Mouse (Mus musculus) gastrocnemius, adult 2 months (tissue): ENCODE measurements around the gene Myo1b. TPM values are rescaled to one million over a fixed set of nuclear protein-coding genes. Genes with fewer than 3 reads are reported as not detected.

ENCODE experiments used
- DNase-seq: peaks from one replicate; pipeline ENCODE4 v3.0.0; 2022
- H3K27ac ChIP-seq: fragments of 200-600 bp; 2 replicates; pipeline ENCODE4 v1.8.1; 2022; ENCODE audit warnings: mild to moderate bottlenecking
- H3K4me3 ChIP-seq: fragments of 200-600 bp; 2 replicates; pipeline ENCODE4 v1.8.1; 2022; ENCODE audit warnings: mild to moderate bottlenecking, moderate library complexity
- CTCF ChIP-seq: fragments of 200-600 bp; IDR thresholded peaks from 2 replicates; pipeline ENCODE4 v1.8.1; 2022; ENCODE audit warnings: antibody characterized with exemption, mild to moderate bottlenecking, moderate library complexity
- intact Hi-C: fragments of 180-260 bp; cut with DNase I; formaldehyde crosslinking; loops from one replicate; pipeline ENCODE4 v1.15.1; 2025
- total RNA-seq, 2 experiments: library from RNA; stranded (reverse); gene quantifications; 2 replicates each; pipeline ENCODE4 v1.2.3; 2021

Gene Myo1b
- total RNA-seq, 2 experiments from 2014 or later = 8.8 to 13.1 TPM

GRCm38 (mm10) chr1:51860837-51861236 lies 55.0 kb downstream of the Myo1b start:
- DNase-seq = no peak
- H3K4me3 ChIP-seq = no peak overlapping the region
- no peak overlapping the region for H3K27ac ChIP-seq
- intact Hi-C loops = no loop called here
- no peak for TF ChIP-seq CTCF

GRCm38 (mm10) chr1:51856946-51857345 lies 58.9 kb downstream of the Myo1b start:
- DNase-seq = no peak
- Histone ChIP-seq H3K4me3 (no peak overlapping the region), H3K27ac (no peak overlapping the region)
- intact Hi-C loops = no loop called here
- TF ChIP-seq CTCF = no peak

- TF ChIP-seq CTCF = no peak
- H3K4me3 ChIP-seq = no peak overlapping the region
- intact Hi-C loops = no loop called here
- no peak for DNase-seq
- H3K27ac ChIP-seq = no peak overlapping the region
These were observed 59.5 kb downstream of the Myo1b start for GRCm38 (mm10) chr1:51856245-51856915.

GRCm38 (mm10) chr1:51855541-51856244 lies 60.2 kb downstream of the Myo1b start:
- TF ChIP-seq CTCF = no peak
- intact Hi-C loops = no loop called here
- Histone ChIP-seq H3K27ac (peak overlapping the region; percentile 9; the same call in 1 of the 2 replicates), H3K4me3 (no peak overlapping the region)
- no peak for DNase-seq

- TF ChIP-seq CTCF = no peak
- Histone ChIP-seq H3K27ac (no peak overlapping the region), H3K4me3 (no peak overlapping the region)
- no peak for DNase-seq
- intact Hi-C loops = no loop called here
These were observed 63.6 kb downstream of the Myo1b start for GRCm38 (mm10) chr1:51852314-51852713.

- intact Hi-C loops = no loop called here
- TF ChIP-seq CTCF = no peak
- no peak overlapping the region for H3K27ac ChIP-seq
- no peak overlapping the region for H3K4me3 ChIP-seq
- no peak for DNase-seq
These were observed 66.2 kb downstream of the Myo1b start for GRCm38 (mm10) chr1:51849570-51850211.

GRCm38 (mm10) chr1:51845264-51846036 lies 70.4 kb downstream of the Myo1b start:
- intact Hi-C loops = no loop called here
- Histone ChIP-seq H3K27ac (no peak overlapping the region), H3K4me3 (no peak overlapping the region)
- no peak for TF ChIP-seq CTCF
- no peak for DNase-seq

- intact Hi-C loops = no loop called here
- peak overlapping the region; percentile 71 for H3K27ac ChIP-seq
- no peak for DNase-seq
- peak; percentile 30 for TF ChIP-seq CTCF
- H3K4me3 ChIP-seq = peak overlapping the region; percentile 45
These were observed 77.8 kb downstream of the Myo1b start for GRCm38 (mm10) chr1:51837845-51838623.

GRCm38 (mm10) chr1:51837311-51837710 lies 78.6 kb downstream of the Myo1b start:
- DNase-seq = no peak
- no peak for TF ChIP-seq CTCF
- intact Hi-C loops = no loop called here
- Histone ChIP-seq H3K4me3 (no peak overlapping the region; the same call in 1 of the 2 replicates), H3K27ac (peak overlapping the region; percentile 71)

- intact Hi-C loops = no loop called here
These were observed 80.1 kb downstream of the Myo1b start for GRCm38 (mm10) chr1:51835795-51836194.

GRCm38 (mm10) chr1:51834072-51834471 lies 81.8 kb downstream of the Myo1b start:
- TF ChIP-seq CTCF = no peak

More at GRCm38 (mm10) chr1:51835795-51836194, 80.1 kb downstream of the Myo1b start:
- no peak for DNase-seq
- Histone ChIP-seq H3K4me3 (no peak overlapping the region), H3K27ac (no peak overlapping the region)
- TF ChIP-seq CTCF = no peak

GRCm38 (mm10) chr1:51829353-51829752 lies 86.5 kb downstream of the Myo1b start:
- Histone ChIP-seq H3K4me3 (no peak overlapping the region), H3K27ac (0 out of 2 replicates have a peak overlapping the region, but pooled peaks have one; percentile 12)
- TF ChIP-seq CTCF = no peak
- intact Hi-C loops = no loop called here
- DNase-seq = no peak

More at GRCm38 (mm10) chr1:51834072-51834471, 81.8 kb downstream of the Myo1b start:
- H3K4me3 ChIP-seq = no peak overlapping the region
- no peak overlapping the region for H3K27ac ChIP-seq
- DNase-seq = no peak
- intact Hi-C loops = no loop called here
